Mouse (Mus musculus): ENCODE measurements around the gene Cyfip1.

- TF ChIP-seq CTCF (conservative IDR thresholded peaks at IDR 0.05; ENCODE audit: insufficient read depth, insufficient read length, low read depth, low read length) (no peak), POLR2A (IDR thresholded peaks at IDR 0.05; ENCODE audit: low read depth, low read length) (no peak)
Measured at GRCm38 (mm10) chr7:55912118-55912517, 70.6 kb downstream of the Cyfip1 start.
